Mouse (Mus musculus): ENCODE measurements around the gene Mfap4.

Mfap4 gene

DNA sequence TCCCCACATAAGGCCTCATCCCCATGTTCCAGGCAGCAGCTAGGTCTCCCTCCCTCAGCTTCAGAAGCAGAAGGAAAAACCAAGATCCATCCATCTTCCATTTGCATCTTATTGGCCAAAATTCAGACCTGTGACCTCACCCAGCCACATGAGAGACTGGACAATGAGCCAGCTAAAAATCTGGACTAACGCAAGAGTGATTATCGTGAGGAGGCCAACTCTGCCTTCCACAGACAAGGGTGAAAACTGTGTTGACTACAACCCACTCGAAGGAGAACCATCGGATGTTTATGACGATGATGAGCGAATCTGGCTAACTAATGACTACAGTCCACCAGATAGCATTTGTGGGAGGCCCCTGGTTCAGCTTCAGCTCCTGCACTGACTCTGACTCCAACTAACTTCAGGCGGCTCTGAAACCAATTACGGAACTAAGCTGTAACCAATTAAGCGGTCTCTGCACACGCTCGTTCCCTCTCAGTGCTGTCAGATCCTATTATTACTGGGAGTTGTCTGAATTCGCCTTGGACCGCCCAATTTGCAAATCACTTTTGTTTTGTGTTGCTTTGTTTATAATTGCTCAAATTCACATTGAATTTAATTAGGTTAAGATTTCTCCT is 1.9 kb upstream of the Mfap4 start:
- no peak for DNase-seq (ENCODE audit: low spot score)

DNA sequence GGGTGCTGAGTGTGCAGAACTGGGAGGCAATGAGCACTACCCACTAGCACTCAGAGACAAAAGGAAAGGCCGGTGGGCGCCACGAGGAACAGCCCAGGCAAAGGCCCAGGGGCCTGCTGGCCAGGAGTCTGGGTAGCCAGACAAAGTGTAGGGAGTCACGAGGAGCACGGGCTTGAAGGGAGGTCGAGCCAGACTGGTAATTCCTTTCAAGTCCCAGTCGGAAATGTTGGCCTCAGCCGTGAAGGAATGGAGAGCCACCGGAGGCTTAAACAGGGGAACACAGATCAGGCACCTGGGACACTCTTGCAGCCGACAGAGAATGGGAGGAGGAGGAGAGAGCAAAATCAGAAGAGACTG is 997 bp upstream of the Mfap4 start:
- no peak for DNase-seq (ENCODE audit: low spot score)

DNA sequence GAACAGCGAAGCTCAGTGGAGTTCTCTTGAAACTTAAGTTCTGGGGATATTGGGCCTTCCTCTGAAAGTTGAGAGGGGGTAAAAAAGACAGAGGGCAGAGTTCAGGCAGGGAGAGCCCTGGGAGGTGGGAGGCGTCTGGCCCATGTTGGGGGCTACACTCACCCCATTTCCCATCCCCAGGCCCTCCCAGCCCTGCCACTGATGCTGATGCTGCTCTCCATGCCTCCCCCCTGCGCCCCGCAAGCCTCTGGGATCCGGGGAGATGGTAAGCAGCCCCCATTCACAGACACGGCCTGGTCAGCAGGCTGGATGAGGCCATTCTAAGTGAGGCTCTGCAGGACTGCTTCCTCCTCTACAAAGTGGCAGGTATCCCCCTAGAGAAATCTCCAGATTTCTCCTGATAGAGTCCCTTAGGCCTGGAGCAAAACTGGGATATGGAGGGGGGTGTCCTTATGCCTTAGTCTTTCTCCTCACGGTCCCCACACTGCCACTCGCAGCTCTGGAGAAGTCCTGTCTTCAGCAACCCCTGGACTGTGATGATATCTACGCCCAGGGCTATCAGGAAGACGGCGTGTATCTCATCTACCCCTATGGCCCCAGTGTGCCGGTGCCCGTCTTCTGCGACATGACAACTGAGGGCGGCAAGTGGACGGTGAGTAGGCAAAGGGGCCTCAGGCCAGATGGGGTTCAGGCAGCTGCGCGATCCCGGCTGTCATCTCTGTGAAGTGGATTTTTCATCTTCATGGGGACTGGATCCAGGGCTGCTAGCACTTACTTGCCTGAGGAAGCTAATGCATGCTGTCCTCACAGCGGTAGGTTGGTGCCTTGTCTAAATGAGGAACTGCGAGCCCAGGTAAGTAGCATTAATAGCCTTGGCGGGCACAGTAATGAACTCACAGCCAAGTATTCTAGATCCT is 568 bp downstream of the Mfap4 start:
- DNase-seq (ENCODE audit: low spot score): no peak

DNA sequence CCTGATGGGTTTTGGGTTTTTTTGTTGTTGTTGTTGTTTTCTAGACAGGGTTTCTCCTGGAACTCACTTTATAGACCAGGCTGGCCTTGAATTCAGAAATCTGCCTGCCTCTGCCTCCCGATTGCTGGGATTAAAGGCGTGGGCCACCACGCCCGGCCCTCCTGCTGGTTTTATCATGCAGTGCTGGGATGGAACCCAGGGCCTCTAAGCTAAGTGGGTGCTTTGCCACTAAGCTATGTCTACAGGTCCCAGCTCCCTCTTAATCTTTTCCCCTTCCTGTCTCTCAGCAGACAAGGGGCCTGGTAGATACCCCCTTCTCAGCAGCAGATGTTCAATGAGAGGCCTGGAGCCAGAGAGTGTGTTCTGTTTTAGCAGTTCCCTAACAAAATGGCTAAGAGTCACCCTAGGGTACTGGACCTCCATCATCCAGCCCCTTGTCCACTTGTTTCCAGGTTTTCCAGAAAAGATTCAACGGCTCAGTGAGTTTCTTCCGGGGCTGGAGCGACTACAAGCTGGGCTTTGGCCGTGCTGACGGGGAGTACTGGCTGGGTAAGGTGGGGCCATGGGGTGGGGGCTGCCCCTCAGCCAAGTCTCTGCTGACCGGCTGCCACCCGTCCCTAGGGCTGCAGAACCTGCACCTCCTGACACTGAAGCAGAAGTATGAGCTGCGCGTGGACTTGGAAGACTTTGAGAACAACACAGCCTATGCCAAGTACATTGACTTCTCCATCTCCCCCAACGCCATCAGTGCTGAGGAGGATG is 1.4 kb downstream of the Mfap4 start:
- no peak for DNase-seq (ENCODE audit: low spot score)

DNA sequence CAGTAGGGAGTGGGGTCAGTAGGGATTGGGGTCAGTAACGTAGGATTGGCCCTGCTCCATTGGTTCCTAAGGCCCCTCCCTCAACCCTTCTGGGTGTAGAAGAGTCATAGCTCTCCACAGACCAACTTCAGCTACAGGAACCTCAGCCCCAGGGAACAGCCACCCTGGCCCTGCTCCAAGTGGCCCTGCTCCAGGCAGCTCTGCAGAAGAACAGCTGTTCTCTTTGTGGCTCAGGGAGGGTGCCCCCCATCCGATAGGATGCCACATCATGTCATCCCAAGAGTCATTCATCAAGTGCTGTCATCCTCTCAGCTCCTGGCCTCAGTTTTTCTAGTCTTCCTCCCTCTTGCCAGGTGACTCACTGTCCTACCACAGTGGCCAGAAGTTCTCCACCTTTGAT is 2.2 kb downstream of the Mfap4 start:
- DNase-seq (ENCODE audit: low spot score): peak; percentile 31

DNA sequence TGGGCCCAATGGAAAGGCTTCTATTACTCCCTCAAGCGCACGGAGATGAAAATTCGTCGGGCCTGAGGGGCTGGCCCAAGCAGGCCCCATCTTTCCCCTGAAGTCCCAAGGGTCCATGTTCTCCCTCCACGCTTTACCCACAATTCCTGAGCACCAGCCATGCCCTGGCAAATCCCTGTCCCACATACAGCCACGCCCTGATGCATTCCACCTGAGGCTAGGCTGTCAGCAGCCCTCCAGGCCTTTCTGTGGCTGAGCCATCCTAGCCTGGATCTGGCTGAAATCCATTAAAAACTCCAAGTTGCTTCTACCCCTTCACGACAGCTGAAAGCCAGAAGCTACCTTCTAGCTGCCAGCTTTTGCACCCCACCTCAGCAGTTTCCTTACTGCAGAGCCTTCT is 2.7 kb downstream of the Mfap4 start:
- no peak for DNase-seq (ENCODE audit: low spot score)

DNA sequence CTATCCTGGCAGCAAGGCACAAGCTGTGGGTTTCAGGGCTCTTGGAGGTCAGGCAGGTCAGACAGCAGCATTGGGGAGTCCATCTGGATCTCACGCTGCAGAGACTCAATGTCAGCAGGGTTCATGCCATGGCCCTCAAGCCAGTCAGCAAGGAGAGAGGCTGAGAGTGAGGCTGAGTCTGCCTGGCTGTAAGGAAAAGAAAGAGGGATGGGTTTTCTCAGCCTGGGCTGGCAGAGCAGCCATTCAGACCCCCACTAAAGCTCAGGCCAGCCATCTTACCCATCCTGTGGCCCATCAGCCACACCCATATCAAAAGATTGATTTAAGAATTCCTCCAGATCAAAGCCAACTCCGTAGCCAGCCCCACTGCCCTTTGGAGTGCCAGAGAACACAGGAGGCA is 3.9 kb downstream of the Mfap4 start:
- DNase-seq (ENCODE audit: low spot score): no peak

DNA sequence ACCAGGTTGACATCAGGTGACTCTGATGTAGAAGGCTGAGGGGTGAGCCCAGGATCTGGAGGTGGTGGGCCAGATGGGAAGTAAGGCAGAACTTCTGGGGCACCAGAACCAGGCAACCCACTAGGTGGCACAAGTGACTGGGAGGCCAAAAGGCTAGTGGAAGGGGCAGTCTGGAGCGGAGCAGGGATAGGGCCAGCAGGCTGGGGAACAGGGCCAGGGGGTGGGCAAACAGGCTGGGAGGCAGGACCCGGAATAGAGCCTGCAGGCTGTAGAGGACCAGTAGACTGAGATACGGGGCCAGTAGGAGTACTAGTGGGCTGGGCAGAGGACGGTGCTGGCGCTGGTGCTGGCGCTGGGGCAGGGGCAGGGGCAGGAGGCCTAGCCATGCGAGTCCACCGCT is 4.6 kb downstream of the Mfap4 start:
- no peak for DNase-seq (ENCODE audit: low spot score)

DNA sequence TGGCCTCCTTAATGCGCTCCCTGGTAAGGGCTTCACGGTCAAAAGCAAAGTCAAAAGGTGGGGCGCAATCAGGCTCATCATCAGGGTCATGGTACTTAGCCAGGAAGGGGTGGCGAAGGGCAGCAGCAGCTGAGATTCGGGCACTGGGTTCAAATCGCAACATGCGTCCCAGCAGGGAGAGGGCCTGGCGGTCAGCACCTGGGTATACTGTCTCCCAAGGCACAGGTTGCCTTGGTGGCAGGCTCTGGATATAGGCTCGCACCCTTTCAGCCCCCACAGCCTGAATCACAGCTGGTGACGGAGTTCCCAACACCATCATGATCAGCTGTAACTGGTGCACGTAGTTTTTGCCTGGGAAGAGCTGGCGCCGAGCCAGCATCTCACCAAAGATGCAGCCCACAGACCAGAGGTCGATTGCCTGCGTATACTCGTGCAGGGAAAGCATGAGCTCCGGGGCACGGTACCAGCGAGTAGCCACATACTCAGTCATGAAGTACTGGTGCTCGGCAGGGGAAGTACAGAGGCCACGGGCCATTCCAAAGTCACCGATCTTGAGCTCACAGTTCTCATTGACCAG is 5.8 kb downstream of the Mfap4 start:
- DNase-seq (ENCODE audit: low spot score): no peak

DNA sequence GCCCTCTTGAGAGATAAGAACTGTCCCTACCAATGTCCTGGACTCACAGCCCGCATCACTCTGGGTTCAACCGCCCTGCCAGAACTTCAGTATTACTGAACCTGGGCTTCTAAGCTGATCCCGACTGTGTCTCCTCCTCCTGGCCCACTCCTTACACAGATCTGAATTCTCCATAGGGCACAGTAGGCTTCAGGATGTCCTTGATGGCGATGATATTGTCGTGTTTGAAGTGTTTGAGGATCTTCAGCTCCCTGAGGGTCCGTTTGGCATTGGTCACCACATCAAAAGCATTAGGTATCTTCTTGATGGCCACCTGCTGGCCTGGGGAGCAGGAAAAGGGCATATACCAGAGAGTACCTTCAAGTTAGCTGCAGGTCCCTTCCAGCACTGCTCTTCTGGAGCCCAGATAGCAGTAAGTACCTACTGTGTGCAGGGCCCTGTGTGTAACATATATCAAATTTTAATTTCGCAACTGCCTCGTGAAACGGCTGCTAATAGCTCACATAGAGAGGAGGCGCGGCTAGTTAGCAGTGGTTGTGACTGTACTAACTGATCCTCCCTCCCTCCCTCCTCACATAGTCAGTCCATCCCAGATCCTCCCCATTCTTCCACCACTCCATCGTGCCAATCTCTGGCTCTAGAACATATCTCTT is 7.6 kb downstream of the Mfap4 start:
- no peak for DNase-seq (ENCODE audit: low spot score)

DNA sequence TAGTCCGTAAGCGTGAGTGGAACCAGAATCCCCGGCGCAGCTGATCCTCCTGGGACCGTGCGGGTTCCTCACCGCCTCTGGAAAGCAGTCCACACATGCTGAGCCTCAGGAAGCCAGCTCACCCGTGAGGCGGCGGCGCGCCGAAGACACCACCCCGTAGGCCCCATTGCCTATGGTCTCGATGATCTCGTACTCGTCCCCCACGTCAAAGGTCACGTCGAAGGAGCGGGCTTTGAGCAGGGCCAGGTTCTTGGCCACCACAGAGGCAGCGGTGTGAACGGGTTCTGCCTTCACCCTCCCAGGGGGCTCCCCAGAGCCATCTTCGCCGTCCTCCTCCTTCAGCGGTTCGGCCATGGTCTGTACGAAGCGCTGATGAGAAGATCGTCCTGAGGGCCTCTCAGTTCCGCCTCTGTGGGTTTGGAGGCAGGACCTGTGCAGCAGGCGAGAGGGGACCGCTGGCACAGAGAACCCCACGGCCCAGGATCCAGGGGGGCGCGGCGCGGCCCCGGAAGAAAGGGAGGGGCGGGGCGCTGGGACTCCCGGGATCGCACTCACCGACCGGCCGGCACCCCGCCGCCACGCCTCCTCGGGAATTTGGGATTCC is 8.4 kb downstream of the Mfap4 start:
- DNase-seq (ENCODE audit: low spot score): peak; percentile 33

DNA sequence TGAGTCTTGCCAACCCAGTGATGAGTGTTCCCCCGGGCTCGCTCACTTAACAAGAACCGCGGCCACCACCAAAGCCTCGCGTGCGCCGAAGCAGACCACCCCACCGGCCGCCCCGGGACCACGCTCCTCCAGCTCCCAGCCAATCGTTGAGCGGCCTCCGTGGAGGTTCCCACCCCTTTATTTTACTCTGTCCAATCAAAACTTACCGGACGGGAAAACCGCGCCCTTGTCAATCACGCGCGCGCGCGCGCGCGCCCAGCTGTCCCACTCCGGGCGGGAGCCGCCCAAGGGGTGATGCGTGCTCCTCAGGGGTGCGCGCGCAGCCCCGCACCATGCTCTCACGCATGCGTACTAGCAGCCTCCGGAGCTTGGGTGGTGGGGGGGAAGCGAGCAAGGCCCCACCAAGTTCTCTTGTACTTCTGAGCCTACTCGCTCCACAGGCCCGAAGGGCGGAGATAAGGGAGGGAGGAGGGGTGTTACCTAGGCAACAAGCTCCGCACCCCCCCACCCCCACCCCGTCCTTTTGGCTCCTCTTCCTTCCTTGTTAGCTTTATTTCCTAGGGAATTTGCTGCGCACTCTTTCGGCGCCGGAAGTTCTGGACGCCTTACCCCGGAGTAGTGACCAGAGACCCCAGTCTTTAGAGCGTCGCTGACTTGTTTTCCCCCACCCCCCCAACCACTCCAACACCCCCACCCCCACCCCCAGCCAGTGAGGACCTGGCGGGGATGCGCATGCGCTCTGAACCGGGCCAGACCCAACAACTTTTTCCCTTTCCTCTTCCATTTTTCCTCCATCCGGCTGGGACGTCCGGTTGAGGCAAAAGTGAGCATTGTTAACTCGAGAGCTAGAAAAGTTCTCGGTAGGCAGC is 9.1 kb downstream of the Mfap4 start, which contains the start of gene Mapk7:
Gene Mapk7, minus strand, starts transcription at position 278 of the 869 bp plus-strand sequence.
- peak; percentile 93 for DNase-seq (ENCODE audit: low spot score)

DNA sequence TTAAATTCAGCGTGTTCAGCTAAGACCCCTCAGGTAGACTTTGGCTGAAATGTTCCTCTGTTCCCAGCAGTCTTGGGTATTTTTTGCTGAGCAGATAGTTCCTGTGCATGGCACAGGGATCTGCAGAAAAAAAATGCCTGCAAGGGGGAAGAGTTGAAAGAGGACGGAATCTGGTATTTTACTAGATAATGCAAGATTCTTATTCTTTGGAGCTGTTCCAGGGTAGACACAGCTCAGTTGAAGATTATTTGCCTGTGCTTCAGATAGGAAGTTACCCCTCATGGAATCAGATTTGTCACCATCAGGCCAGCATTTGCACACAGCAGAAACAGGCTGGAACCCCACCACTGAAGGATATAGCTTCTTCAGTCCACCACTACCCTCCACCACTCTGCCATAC is 10.3 kb downstream of the Mfap4 start:
- no peak for DNase-seq (ENCODE audit: low spot score)

DNA sequence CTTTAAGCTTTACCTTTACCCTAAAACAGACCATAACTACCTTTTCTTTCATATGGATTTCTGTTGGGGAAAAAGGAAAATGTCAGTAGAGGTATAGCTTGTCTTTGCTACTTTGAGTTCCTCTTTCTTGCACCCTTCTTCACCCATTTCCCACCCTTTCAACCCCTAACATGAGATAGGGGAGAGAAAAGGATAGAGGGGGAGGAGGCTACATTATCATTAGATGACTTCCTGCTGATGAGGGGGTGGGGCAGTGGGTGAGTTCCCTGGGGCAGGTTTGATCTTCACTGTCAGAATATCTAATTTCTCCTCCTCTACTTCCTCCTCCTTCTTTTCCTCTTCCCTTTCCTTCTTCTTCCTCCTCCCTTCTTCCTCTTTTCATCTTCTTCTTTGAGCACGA is 12.3 kb downstream of the Mfap4 start:
- DNase-seq (ENCODE audit: low spot score): no peak

DNA sequence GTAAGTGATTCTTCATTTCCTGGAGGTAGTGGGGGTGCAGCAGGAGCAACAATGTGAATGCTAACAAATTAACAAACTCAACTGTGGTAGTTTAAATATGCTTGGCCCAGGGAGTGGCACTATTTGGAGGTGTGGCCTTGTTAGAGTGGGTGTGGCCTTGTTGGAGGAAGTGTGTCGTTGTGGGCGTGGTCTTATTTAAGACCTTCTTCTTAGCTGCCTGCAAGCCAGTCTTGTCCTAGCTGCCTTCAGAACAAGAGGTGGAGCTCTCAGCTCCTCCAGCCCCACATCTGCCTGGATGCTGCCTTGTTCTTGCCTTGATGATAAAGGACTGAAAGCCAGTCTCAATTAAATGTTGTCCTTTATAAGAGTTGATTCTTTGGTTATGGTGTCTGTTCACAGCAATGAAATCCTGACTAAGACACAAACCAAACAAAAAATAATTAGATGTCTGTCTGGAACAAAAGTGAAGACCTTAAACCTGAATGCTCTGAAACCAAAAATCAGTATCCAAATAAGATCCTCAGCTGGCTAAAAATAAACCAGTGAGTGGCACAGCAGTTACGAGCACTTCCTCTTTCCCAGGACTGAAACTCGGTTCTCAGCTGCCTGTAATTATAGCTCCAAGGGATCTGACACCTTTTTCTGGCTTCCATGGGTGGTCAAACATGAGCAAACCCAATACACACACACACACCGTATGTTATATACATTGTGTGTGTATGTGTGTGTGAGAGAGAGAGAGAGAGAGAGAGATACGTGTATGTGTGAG is 13.7 kb downstream of the Mfap4 start:
- DNase-seq (ENCODE audit: low spot score): no peak

DNA sequence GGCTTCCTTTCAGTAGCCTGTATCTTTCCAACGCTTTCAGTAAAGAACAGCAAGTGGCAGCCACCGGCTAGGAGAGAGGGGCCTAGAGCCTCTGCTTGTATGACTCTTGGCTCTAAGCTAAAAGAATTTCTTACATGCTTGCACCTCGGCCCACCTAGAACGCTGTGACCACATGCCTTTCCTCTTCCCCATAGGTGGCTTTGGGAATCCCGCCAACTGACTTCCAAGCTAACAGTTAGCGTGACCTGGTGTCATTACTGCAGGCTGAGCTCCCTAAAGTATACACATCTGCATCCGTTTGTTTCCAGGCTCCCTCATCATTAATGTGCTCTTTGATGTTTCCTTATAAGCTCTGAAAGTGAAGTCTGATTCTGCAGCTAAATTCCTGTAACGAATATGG is 18.7 kb downstream of the Mfap4 start:
- DNase-seq (ENCODE audit: low spot score): no peak

DNA sequence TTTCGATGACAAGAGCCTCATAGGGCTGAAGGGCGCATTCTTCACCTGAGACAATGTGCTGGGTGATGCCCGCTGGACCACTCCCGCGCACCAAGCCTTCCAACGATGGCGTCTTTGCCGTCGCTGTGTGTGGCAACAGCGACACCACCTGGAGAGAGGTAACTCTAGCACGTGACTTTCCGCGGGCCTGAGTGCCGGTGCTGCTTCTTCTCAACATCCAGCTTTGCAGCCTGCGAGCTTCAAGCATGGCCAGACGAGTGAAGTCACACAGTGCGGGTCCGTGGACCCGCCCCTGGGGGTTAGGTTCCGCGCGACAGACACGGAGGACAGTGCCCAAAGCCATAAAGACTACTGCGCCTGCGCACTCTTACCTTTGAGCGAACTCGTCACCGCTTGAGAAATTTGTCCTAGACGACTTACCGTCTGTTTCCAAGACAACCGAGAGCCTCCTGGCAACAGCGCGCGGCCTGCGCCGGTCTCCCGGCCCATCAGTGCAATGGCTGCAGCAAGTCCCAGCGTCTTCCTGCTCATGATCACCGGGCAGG is 19.6 kb downstream of the Mfap4 start, which contains the start of gene B9d1:
Gene B9d1, plus strand, starts transcription at position 432 of the 545 bp plus-strand sequence.
- DNase-seq (ENCODE audit: low spot score): peak; percentile 97

DNA sequence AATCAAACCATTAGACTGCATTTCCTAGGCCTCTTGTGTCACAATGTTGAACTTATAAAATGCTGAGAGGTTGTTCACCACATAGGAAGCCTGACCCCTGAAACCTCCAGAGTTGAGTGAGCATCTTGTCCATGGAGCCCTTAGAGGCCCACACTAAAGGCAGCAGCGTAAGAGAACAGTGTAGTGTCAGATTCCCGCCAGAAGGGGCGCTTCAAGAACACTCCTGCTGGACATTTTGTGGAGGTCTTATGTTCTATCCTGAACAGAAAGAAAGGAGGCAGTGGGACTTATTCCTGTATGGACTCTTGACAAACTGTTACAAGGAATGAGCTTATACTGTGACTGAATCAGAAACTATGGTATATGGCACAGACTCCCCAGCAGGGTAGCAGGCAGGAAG is 29.7 kb downstream of the Mfap4 start:
- DNase-seq (ENCODE audit: low spot score): no peak

DNA sequence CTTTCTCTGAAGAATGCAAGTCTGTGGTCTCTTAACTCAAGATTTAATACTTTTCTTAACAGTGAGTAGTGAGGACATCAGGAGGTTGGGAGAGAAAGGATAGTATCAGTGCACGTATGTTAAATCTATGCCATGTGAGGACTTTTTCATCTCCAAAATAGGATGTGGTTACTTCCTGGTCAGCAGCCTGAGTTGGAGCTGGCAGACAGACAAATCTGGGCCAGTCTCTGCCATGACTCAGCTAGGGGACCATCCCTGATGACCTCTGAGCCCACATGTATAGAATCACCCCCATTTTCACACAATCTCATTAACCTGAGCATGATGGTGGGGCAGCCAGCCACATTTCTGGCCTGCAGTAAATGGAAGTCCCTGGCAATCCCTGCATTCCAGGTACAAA is 32.7 kb downstream of the Mfap4 start:
- no peak for DNase-seq (ENCODE audit: low spot score)

Data from urinary bladder, postnatal 25 days (tissue).